Mouse (Mus musculus) testis, adult 2 months (tissue): ENCODE results near the gene Hpse2.

ENCODE experiments used
- CTCF ChIP-seq: fragments of 200-500 bp; IDR thresholded peaks from 2 replicates; pipeline ENCODE4 v1.5.1; 2012; ENCODE audit warnings: low read depth, mild to moderate bottlenecking, inconsistent platforms, low read length, moderate library complexity; ENCODE audit not compliant: control insufficient read depth, insufficient read depth, insufficient replicate concordance
- POLR2A ChIP-seq: fragments of 200-500 bp; IDR thresholded peaks from 2 replicates; pipeline ENCODE4 v1.6.1; 2012; ENCODE audit warnings: low read depth, mild to moderate bottlenecking, inconsistent platforms, low read length, moderate library complexity; ENCODE audit not compliant: control insufficient read depth

DNA sequence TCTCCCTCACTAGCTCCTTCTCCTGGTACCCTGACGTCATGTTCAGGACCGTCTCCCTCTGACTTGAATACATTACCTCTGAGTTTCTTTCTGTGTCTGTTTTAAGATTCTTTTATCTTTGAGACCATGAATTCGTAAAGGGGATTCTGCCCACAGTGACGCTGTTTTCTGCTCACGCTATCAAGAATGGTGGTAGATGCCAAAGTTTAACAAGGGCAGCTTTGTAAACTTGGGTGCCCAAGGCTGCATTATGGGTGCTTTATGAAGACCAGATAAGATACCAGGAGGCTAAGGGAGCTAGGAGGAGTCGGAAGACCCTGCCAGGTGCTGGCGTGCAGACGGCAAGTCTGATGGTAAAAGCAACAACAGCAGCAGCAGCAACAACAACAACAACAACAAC lies 641.5 kb downstream of the Hpse2 start:
- TF ChIP-seq CTCF (no peak), POLR2A (no peak)
